Mouse (Mus musculus) fibroblast of lung, adult 2 months (primary cell): ENCODE results near the gene Dync1i1.
"Not testable (repeated sequence)": the region's sequence is repeated elsewhere in the genome, so short reads cannot be mapped to it uniquely, and the experiment has no call there.

ENCODE experiments used
- DNase-seq: peaks from one replicate; pipeline ENCODE4 v3.0.0-alpha.2; 2011; ENCODE audit warnings: low read depth

The Dync1i1 gene

DNA sequence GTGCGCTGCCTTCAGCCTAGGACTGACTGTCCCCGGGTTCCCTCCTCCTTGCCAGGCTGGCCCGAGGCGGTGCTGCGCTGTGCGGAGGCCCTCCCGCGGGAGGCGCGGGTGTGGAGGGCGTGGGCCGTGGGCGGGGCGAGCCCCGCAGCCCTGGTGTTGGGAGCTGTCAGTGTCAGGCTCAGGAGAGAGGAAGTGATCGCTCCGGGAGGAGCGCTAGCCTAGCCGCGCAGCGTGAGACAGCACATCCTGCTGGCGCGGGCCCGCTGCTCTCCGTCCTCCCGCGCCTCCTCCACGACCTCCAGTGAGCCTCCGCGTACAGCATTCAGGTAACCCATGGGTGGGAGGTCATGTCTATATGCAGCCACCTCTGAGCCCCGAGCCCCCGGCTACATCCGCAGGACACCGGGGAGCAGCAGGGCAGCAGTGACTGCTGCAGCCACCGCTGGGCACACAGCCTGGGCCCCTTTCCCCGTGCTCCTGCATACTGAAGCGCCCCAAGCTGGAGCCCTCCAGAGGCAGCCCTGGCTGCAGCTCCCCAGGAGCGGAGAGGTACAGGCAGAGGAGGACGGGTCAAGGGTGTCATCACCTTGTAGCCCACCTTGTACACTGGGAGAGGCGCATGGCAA lies at the start of gene Dync1i1:
Gene Dync1i1, plus strand, starts transcription at position 29 of the 626 bp plus-strand sequence.
- DNase-seq, result no peak

DNA sequence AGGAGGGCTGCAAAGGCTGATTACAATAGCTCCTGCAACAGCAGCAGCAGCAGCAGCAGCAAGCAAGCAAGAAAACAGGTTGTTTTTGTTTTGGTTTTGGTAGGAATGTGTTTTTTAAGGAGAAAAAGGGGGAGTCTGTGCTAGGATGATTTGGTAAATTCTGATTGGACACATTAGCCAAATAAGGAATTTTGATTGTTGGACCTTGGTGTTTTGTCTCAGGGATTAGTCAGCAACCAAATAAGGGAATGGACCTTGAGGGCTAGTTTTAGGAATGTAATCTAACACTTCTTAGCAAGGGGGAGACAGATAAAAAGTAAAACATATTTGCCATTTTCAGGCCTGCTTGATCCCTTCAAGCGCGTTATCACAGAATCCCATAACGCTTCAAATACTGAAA lies 45.7 kb upstream of the Dync1i1 start:
- no peak for DNase-seq

DNA sequence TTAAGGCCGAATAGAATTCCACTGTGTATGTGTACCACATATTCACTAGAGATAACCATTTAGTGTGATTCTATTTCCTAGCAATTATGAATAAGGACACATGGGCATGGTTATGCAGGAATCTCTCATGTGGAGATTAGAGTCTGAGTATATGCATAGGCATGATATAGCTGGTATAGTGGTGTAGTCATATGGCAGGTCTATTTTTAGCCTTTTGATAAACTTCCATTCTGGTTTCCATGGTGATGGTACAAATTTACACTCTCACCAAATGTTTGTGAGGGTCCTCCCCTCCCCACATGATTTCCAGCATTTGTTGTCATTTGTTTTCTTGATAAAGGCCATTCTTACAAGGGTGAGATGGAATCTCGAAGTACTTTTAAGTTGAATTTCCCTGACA lies 23.6 kb upstream of the Dync1i1 start:
- no peak for DNase-seq

DNA sequence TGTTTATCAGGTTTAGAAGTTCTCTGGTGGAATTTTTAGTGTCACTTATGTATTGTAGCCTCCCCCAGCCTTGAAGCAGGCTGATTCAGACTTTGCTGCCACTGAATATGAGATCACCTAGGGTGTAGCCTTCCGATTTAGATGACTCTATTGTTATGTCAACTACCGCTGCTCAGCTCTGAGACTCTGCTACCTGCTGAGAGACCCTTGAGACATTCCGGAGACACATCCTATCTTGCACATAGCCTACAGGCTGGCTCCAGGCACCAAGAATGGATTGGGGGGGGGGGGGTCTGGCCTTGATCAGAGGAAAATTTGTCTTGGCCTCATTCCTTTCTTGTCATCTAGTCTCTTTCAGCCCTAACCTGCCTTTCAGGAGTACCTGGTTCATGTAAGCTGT lies 17.5 kb upstream of the Dync1i1 start:
- DNase-seq, result not testable (repeated sequence)

DNA sequence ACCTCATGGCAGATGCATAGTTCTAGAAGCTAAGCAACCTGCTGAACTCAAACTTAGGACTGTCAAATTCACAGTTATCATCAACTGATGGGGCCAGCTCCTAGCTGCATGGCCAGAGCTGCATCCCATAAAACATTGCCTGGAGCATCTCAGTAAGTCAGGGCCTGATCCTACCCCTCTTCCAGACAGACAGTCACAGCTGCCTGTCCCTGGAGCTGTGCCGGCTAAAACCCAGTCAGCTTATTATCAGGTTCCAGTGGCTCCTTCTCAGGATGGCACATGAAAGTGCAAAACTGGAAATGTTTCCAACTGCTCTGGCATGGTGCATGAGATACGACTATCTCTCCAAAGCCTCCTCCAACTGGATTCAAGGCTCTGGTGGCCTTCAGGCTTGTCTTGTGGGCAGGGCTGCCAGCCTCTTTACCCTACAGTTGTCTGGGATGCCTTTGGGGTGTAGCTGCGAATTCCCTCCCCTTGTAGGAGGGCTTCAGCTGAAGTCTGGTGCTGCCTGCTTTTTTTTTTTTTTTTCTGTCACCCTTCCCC lies 15.3 kb upstream of the Dync1i1 start:
- no peak for DNase-seq

DNA sequence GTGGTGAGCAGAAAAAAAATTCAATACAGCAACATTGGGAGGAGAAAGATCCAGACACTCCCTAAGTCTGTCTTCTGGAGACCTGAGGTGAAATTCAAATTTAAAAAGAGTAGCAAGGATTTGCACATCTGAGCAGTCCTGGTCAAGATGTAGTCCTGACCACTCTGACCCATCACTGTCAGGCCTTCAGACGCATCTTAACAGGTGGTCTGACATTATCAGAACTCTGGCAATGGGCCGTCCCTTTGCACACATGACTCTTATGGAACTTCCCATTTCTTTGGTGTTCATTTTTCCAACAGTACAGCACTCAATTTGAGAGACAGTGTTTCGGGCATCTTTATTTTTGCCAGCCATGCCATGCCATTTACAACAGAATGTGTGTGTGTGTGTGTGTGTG lies 12.8 kb upstream of the Dync1i1 start:
- no peak for DNase-seq

DNA sequence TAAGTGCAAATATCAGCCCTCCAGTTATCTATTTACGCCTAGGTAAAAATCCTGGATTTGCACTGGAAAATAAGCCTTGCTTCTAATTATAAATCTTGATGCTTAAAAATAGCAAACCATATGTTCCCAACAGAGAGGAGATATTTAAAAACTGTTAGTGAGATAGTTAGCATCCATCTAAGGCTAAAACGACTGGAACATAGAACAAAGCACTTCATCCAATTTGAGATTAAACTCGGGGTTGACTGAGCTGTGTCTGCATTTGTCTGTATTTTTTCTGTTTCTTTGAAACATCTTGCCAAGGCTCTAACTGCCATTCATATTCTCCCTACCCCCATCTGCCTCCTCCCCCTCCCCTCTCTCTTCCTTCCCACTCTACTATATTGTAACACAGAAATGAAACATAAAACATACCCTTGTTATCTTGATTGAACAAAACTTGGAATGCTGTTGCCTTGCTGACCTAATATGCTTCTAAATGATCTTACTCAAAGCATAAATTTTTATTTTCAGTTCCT lies 10.3 kb upstream of the Dync1i1 start:
- no peak for DNase-seq

DNA sequence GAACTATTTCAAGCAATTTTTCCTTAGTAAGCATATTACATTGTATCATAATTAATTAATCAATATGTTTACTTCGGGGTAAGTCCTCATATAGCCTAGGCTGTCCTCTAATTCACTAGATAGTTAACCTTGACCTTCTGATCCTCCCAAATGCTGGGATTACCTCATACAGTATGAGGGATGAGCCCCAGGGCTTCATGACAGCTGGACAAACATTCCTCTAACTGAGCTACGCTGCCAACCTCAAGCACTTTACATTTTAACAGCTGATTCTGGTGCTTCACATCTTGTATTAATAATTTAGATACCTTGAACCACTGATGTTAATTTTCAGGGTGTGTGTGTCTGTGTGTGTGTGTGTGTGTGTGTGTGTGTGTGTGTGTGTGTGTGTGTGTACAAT lies 6.5 kb upstream of the Dync1i1 start:
- no peak for DNase-seq

DNA sequence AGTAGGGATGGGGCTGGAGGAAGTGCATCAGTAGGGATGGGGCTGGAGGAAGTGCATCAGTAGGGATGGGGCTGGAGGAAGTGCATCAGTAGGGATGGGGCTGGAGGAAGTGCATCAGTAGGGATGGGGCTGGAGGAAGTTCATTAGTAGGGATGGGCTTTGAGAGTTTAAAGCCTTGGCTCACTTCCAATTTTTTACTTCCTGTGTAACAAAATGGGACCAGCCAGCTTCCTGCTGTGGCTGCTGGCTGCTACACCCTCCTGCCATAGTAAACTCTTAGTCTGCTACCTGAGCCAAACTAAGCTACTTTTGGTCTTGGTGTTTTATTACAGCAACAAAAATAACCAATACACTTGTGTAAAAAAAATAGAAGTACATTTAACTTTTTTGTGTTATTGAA lies 4.7 kb upstream of the Dync1i1 start:
- not testable (repeated sequence) for DNase-seq

DNA sequence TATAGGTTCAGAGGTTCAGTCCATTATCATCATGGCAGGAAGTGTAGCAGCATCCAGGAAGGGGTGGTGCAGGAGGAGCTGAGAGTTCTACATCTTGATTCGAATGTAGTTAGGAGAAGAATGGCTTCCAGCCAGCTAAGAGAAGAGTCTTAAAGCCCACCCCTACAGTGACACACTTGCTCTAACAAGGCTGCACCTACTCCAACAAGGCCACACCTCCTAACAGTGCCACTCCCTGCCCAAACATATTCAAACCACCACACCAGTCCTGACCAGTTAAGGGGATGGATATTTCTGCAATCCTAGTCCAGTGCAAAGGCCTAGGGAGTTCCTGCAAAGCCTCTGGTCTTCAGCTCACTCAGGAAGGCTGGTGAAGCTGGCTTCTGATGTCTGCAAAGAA lies 1.5 kb upstream of the Dync1i1 start:
- DNase-seq, result no peak

DNA sequence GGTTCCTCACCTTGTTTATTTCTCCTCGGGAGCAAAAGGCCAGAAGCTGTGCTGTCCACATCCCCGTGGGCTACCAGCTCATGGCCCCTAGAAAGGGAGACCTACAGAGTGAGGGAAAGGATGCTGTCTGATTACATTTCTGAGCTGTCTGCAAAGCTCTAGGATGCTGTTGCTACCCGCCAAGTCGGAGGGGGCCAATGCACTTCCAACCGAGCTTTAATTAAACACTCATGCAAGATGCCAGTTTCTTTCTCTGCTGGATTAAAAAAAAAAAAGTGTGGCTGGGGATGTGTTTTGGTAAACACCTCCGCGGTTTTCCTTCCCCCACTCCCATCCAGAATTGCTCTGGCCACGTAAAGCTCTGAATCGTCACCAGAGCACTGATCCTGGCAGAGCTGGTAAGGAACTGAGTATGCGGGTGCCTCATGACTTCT lies 815 bp downstream of the Dync1i1 start:
- DNase-seq, result no peak

DNA sequence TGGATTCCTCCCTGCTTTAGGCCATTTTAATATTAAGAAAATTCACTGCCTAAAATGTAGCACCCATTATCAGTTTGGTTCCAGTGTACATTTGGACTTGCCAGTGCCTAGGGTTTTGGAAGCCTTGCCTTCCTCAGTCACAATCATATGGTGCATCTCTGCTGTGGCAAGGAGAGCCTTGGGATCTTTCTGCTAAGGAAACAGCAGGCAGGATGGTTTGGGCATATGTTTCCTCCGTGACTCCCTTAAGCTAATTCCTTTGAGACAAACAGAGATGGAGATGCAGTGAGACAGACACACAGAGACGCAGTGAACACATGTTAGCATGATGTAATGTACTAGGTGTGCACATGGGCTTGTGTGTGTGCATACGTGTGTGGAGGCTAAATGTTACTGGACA lies 7.8 kb downstream of the Dync1i1 start:
- no peak for DNase-seq

DNA sequence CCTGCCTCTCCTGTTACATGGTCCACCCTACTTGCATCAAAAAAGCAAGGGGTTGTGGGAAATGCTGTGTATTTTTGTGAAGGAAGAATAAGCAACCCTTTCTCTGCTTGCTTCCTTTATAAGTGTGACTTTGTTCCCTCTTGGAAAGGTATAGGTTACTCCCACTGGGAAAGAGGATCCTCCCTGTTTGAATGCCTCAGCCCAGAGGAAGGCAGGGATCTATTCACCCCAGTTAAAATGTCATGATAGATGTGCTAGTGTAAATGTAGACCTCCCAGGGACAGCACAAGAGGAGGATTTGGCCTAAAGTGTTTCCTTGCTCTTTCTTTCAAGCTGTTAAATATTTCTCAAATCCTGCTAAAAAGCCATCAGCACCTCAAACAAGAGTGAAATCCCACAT lies 9.0 kb downstream of the Dync1i1 start:
- DNase-seq, result no peak

DNA sequence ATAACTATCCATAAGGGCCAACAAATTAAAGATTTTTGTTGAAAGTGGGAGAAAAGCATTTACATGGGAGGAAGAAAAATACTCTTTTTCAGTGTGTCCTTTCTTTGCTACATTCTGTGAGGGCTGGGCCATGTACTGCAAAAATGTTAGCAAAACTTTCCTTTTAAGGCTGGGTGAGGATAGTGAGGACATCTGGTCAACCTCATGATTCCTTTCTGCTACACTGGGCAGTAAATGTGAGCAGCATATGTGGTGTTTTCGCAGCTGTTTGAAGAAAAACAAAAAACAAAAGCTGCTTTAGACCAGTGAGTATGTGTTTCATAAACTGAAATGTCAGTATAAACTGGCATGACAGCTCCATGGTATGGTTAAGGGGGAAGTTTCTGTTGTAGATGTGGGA lies 9.4 kb downstream of the Dync1i1 start:
- no peak for DNase-seq

DNA sequence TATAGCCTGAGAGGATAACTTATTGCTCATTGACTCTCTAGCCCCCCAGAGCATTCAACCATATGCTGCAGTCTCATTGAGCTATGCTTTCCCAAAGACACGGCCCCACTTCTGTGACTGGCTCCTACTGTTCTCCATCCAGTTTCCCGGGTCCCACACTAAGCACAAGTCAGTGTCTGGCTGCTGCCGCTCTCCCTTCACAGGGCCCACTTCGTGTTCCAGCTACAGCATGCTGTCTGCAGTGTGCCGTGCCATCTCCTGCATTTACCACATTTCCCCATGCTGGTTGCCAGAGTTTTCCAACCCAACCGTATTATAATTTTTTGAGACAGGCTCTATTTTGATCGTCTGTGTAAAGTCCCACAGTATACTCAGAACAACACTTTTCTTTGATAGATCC lies 14.3 kb downstream of the Dync1i1 start:
- no peak for DNase-seq

DNA sequence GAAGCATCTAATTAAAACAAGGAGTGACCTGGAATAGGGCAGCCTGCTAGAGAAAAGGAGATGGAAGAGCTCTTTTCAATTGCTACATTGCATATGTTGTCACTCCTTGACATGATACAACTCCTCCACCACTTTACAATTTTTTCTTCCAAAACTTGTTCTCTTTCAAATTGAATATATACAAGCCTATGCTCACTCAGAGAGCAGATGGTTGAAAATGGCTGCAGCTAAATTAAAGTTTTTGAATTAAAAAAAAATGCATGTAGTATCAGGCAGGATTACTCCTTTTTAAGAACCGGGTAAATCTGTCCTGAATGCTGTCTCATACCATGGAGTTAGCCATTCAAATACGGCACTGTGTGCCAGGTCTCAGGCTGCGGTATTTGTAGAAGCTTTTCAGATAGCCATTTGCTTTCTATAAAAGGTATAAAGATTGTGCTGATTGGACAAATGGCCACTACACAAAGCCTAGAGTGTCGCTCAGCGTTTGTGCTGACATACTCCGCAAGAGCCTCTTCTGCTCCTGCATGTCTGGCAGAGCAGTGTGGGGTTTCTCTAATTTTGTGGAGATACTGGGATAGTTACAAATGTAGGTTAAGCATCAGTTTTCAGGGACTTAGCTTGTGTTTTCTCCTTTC lies 16.1 kb downstream of the Dync1i1 start:
- no peak for DNase-seq

DNA sequence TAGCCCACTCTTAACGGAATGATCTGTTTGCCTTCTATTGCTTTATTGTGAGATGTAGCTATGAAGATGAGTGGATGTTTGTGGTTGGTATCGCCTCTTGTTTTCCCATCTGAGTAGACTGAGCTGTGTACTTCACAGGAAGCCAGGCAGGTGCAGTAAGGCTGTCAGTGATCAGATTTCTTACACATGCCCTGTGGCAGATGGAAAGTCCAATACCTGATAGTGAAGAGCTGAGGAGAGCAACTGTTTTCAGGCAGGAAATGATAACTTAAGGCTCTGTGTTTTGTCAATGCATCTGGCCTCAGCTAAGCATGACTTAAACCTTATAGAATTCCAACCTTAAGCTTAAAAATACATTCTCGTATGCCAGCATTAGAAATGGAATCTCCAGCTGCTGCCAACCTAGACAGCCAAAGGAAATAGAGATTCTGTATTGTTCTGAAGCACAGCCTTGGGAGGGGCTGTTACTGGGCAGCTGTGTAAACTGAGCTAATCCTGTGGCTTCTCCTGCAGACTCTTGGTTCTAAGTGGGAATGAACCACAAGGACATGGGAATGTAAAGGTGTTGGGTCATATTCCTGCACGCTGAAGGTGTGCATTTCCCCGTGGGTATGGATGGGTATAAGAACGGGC lies 24.8 kb downstream of the Dync1i1 start:
- no peak for DNase-seq

DNA sequence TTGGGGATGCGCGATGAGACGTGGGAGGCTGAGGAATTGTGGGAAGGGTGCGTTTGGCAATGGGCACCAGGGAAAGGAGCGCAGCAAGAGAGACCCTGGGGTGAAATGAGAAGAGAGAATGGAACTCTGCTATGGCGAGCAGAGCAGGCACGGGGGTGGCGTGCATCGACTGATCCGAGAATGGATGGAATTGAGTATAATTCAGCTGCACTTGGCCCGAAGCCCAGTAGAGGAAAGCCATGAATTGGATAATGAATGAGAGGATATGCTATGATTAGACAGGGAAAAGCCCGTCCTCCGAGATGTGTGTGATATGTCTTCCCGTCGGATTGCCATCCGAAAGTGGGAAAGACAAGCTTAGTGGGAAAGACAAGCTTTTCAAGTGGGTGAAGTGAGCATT lies 26.7 kb downstream of the Dync1i1 start:
- no peak for DNase-seq

DNA sequence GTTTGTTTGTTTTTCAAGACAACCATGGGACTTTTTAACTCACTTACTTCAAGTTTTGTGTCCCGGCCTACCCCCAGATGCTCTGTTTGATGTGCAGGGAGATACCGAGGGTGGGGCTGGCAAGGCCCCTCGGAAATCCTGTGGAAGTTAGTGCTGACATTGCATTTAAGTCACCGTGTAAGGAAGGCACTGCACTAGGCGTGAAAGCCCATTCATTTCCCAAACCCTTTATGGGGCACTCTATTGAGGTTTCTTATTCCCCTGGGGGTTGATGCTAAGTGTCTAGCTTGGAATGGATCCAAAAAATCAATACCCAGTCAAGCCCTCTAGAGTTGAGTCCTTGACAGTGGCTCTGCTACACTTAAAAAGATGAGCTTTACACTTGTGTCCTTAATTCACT lies 27.2 kb downstream of the Dync1i1 start:
- DNase-seq, result no peak

DNA sequence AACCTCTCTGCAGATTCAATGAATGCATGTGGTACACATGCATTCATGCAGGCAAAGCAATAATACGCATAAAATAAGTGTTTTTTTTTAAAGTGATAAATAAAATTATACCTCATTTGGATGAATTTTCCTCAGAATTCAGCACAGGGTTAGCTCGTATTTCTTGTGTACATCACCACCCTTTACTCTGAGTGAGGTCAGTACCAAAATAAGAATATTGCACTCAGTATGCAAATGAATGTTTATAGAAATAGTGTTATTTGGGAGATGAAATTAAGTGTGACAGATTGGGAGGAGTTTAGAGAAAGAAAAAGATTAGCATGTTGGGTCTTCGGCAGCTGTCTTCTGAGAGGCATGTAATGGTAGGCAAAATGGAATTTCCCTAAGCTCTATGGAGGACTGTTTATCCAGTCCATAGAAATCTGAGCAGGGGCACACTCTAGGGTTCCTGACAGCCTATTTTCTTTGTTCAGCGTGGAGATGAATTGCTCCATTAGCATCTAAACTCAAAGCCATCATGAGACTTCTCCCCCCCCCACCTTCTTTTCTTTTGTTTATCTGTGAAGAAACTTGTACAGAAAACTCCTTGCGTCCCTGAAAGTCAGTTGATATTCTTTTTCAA lies 31.2 kb downstream of the Dync1i1 start:
- DNase-seq, result no peak

DNA sequence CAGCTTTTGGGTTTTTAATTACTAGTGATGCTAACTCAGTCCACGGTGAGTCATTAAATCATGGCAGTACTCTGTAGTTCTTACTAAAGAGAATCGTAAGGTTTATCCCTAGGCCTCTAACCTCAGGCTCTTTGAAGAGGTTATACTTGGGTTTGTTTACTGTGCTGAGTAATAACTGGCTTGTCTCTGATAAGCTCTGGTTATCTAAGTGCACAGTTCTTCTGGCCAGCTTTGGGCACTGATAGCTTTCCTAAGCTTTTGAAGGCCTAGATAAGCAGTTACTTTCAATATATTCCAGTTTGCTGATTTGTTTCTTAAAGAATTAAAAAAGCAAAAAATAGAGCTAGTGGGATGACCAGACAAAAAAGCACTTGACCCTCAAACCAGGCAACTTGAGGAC lies 37.5 kb downstream of the Dync1i1 start:
- no peak for DNase-seq

DNA sequence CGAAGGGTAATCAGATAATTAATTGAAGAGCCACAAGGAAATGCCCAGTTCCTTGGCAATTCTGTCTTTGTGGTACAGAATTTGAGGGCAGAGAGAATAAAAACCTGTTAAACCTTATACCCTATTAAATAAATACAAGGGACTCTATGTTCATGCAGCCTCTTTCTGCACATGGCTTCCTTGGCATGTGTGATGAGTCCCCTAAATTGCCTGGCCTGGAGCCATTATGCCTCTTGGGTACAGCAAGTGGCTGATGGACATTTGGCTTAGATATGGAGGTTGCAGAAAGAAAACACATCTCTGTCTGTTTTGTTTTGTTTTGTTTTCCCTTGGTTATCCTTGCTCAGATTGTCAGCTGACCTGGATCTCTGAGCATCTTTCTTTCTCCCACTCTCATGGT lies 43.1 kb downstream of the Dync1i1 start:
- DNase-seq, result no peak

DNA sequence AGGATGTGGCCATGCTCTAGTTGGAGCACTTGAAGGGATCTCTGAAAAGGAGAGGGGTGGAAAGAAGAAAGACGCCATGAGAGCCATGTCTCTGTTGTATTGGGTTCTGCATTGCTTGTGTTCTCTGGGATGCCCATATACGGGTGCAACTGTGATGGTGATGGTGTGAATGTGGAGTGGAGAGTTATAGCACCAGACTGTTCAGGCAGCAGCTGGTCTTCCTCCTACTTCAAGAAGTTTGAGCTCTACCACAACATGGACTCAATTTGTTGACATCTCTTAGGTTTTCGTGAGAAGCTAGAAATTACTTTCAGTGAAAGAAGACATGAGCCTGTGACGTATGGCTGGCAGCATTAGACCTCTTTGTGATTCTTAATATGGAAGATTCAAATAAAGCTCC lies 44.8 kb downstream of the Dync1i1 start:
- DNase-seq, result no peak
